Mouse (Mus musculus) thymus, adult 2 months (tissue): ENCODE measurements around the gene Phlda1.

Source experiments
- CTCF ChIP-seq: fragments of 200-500 bp; IDR thresholded peaks from 2 replicates; pipeline ENCODE4 v1.5.1; 2012; ENCODE audit warnings: mild to moderate bottlenecking, control low read depth, low read length, moderate library complexity, borderline replicate concordance; ENCODE audit not compliant: control insufficient read depth, poor library complexity, insufficient read depth; ENCODE audit errors: extremely low read depth
- POLR2A ChIP-seq: fragments of 200-500 bp; IDR thresholded peaks from 2 replicates; pipeline ENCODE4 v1.6.1; 2012; ENCODE audit warnings: mild to moderate bottlenecking, low read length, control low read depth, moderate library complexity; ENCODE audit not compliant: control insufficient read depth, poor library complexity, insufficient read depth; ENCODE audit errors: extremely low read depth

DNA sequence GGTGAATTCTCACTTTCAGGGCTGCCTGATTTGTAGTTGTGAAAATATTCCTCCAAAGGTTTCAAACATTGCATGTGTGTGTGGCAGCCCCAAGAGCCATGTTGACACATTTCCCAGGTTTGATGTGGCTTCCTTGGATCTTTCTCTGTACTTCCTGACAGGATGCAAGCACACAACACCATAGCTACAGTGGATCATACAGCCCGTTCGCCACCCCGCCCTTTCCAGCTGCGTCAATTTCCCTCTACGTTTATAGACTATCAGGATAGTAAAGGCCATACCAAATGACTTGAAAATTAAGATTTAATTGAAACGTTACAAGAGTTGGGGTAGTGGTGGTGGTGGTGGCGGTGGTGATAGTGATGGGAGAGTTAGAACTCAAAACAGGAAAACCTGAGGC lies 3.9 kb downstream of the Phlda1 start:
- TF ChIP-seq CTCF (no peak), POLR2A (no peak)
